Mouse (Mus musculus) lung, embryonic 16.5 days (tissue): ENCODE results near the gene Fam117b. TPM values are rescaled to one million over a fixed set of nuclear protein-coding genes. Genes with fewer than 3 reads are reported as not detected.

ENCODE experiments used
- ATAC-seq: fragments of 200-750 bp; cut with Nextera tagmentation; 2 replicates; pipeline ENCODE4 v1.8.0; 2017; ENCODE audit warnings: low read depth, mild to moderate bottlenecking, moderate library complexity
- H3K27ac ChIP-seq: fragments of 300-500 bp; sonication (generic); 2 replicates; pipeline ENCODE4 v1.5.1; 2014; ENCODE audit warnings: mild to moderate bottlenecking, control low read depth, low read length
- H3K27me3 ChIP-seq: fragments of 300-500 bp; sonication (generic); 2 replicates; pipeline ENCODE4 v1.6.1; 2014; ENCODE audit warnings: low read depth, low read length, mixed read lengths; ENCODE audit not compliant: control insufficient read depth, insufficient read depth
- H3K36me3 ChIP-seq: fragments of 300-500 bp; sonication (generic); 2 replicates; pipeline ENCODE4 v1.6.1; 2014; ENCODE audit warnings: low read length; ENCODE audit not compliant: control insufficient read depth, insufficient read depth
- H3K4me1 ChIP-seq: fragments of 300-500 bp; sonication (generic); replicated peaks from 2 replicates; pipeline ENCODE4 v1.6.1; 2014; ENCODE audit warnings: low read length, mixed read lengths; ENCODE audit not compliant: control insufficient read depth, insufficient read depth
- H3K4me2 ChIP-seq: fragments of 300-500 bp; sonication (generic); 2 replicates; pipeline ENCODE4 v1.6.1; 2014; ENCODE audit warnings: low read depth, low read length, control low read depth
- H3K4me3 ChIP-seq: fragments of 300-500 bp; sonication (generic); 2 replicates; pipeline ENCODE4 v1.5.1; 2014; ENCODE audit warnings: mild to moderate bottlenecking, low read length, control low read depth
- H3K9ac ChIP-seq: fragments of 300-500 bp; sonication (generic); 2 replicates; pipeline ENCODE4 v1.6.1; 2014; ENCODE audit warnings: low read length, control low read depth
- H3K9me3 ChIP-seq: fragments of 300-500 bp; sonication (generic); 2 replicates; pipeline ENCODE4 v1.6.1; 2016; ENCODE audit warnings: low read length; ENCODE audit not compliant: control insufficient read depth
- WGBS: fragments of 180-500 bp; shearing (Covaris S2); extraction: QIAGEN DNeasy Blood & Tissue Kit; methylation state at CpG from one replicate; pipeline ENCODE4 v1.1.7; 2014; 5-methylcytosine and 5-hydroxymethylcytosine counted together
- polyA plus RNA-seq: library from polyadenylated mRNA; unstranded; fragments of >200 nt; fragmentation: Nextera tagmentation; extraction: Ambion mirVana; gene quantifications from 2 replicates; pipeline ENCODE4 v1.2.1, GENCODE M21; 2015

Fam117b gene
- polyA plus RNA-seq, 1 experiment from 2014 or later = 8.9 TPM

- Histone ChIP-seq H3K4me1 (0 out of 2 replicates have a peak, but pooled peaks cover 2% of the 10 kb centered on the region), H3K4me3 (no peak overlapping the region), H3K36me3 (no peaks in the 10 kb centered on the region), H3K27me3 (no peaks in the 10 kb centered on the region), H3K27ac (no peak overlapping the region), H3K9me3 (no peaks in the 10 kb centered on the region), H3K4me2 (no peak overlapping the region), H3K9ac (no peak overlapping the region)
- 25% methylated on average over 5 of the region's 5 CpGs for WGBS
- ATAC-seq = no peak
Measured at GRCm38 (mm10) chr1:59997352-59997751, 84.5 kb downstream of the Fam117b start.

- 22% methylated on average over 2 of the region's 2 CpGs for WGBS
- 0 out of 2 replicates have a peak, but pooled peaks cover 2% of the 10 kb centered on the region for H3K4me1 ChIP-seq
- no peak overlapping the region for H3K4me3 ChIP-seq
Measured at GRCm38 (mm10) chr1:60000319-60000718, 87.5 kb downstream of the Fam117b start.

GRCm38 (mm10) chr1:60007337-60007736 lies 94.5 kb downstream of the Fam117b start:
- Histone ChIP-seq H3K4me2 (no peak overlapping the region), H3K36me3 (no peaks in the 10 kb centered on the region), H3K9me3 (no peaks in the 10 kb centered on the region), H3K4me3 (no peak overlapping the region), H3K27ac (no peak overlapping the region), H3K9ac (no peak overlapping the region), H3K27me3 (no peaks in the 10 kb centered on the region), H3K4me1 (no peaks in the 10 kb centered on the region)
- no peak for ATAC-seq
- WGBS = 86% methylated on average over 10 of the region's 10 CpGs

More at GRCm38 (mm10) chr1:60000319-60000718, 87.5 kb downstream of the Fam117b start:
- Histone ChIP-seq H3K36me3 (no peaks in the 10 kb centered on the region), H3K27ac (no peak overlapping the region), H3K27me3 (no peaks in the 10 kb centered on the region), H3K4me2 (no peak overlapping the region), H3K9me3 (no peaks in the 10 kb centered on the region), H3K9ac (no peak overlapping the region)
- ATAC-seq = peak; percentile 20; the same call in 1 of the 2 replicates

GRCm38 (mm10) chr1:60008743-60009142 lies 95.9 kb downstream of the Fam117b start:
- Histone ChIP-seq H3K9ac (no peak overlapping the region), H3K4me2 (no peak overlapping the region), H3K9me3 (no peaks in the 10 kb centered on the region), H3K27me3 (no peaks in the 10 kb centered on the region), H3K4me3 (no peak overlapping the region), H3K27ac (no peak overlapping the region), H3K36me3 (no peaks in the 10 kb centered on the region), H3K4me1 (no peaks in the 10 kb centered on the region)
- ATAC-seq = no peak
- WGBS = 64% methylated on average over 2 of the region's 2 CpGs

- H3K36me3 ChIP-seq = no peaks in the 10 kb centered on the region
- no peak overlapping the region for H3K4me2 ChIP-seq
- H3K27ac ChIP-seq = no peak overlapping the region
- H3K9me3 ChIP-seq = no peaks in the 10 kb centered on the region
- H3K27me3 ChIP-seq = no peaks in the 10 kb centered on the region
- no peak for ATAC-seq
- WGBS = 81% methylated on average over 10 of the region's 10 CpGs
- no peaks in the 10 kb centered on the region for H3K4me1 ChIP-seq
- H3K9ac ChIP-seq = no peak overlapping the region
- no peak overlapping the region for H3K4me3 ChIP-seq
Measured at GRCm38 (mm10) chr1:60013779-60014178, 101.0 kb downstream of the Fam117b start.

- Histone ChIP-seq H3K9ac (no peak overlapping the region), H3K4me2 (no peak overlapping the region), H3K4me3 (no peak overlapping the region), H3K27me3 (no peaks in the 10 kb centered on the region), H3K4me1 (no peaks in the 10 kb centered on the region), H3K9me3 (no peaks in the 10 kb centered on the region), H3K27ac (no peak overlapping the region), H3K36me3 (no peaks in the 10 kb centered on the region)
- WGBS = 77% methylated on average over 6 of the region's 6 CpGs
- ATAC-seq = no peak
Measured at GRCm38 (mm10) chr1:60015511-60015910, 102.7 kb downstream of the Fam117b start.

GRCm38 (mm10) chr1:60016136-60016611 lies 103.4 kb downstream of the Fam117b start:
- 61% methylated on average over 5 of the region's 5 CpGs for whole genome bisulfite sequencing
- Histone ChIP-seq H3K27ac (no peak overlapping the region), H3K4me3 (no peak overlapping the region), H3K27me3 (no peaks in the 10 kb centered on the region), H3K36me3 (no peaks in the 10 kb centered on the region), H3K4me2 (no peak overlapping the region), H3K9me3 (no peaks in the 10 kb centered on the region), H3K9ac (no peak overlapping the region), H3K4me1 (no peaks in the 10 kb centered on the region)
- no peak for ATAC-seq

- H3K36me3 ChIP-seq = no peaks in the 10 kb centered on the region
- no peak overlapping the region for H3K4me3 ChIP-seq
- H3K4me2 ChIP-seq = no peak overlapping the region
- no peak overlapping the region for H3K27ac ChIP-seq
- WGBS = 88% methylated on average over 1 of the region's 1 CpGs
- H3K4me1 ChIP-seq = no peaks in the 10 kb centered on the region
- H3K9me3 ChIP-seq = no peaks in the 10 kb centered on the region
- ATAC-seq = no peak
- no peaks in the 10 kb centered on the region for H3K27me3 ChIP-seq
- no peak overlapping the region for H3K9ac ChIP-seq
Measured at GRCm38 (mm10) chr1:60017031-60017469, 104.2 kb downstream of the Fam117b start.
